Comparison of ENCODE assay signal across 16 mouse cellular contexts in the genomic region with DNA sequence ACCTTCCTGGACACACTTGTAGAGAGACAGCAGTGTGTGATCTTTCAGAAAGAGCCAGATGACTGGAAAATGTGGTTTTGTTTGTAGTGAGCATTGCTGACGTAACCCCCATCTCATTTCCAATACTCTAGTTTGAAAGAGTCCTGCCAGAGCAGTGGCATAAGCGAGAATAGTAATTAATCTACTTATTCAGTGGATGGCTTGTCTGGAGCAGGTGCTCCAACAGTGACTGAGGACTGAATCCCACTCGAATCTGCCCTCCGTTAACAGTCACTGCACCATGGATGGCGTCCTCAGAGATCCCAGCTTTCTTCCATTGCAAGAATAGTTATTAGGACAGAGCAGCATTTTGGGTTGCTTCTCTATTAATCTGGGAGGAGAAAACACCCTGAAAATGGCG.
"Had no signal": no experiment of that assay in that cellular context is flagged by ENCODE, and none has a peak within 500 bp of the region (broad histone marks: within the 10 kb centered on the region; RNA-seq: fewer than 3 reads in every experiment).

No protein-coding gene starts in this region.

- ATAC-seq: lung, postnatal 0 days had no signal

- H3K27me3 ChIP-seq: kidney, embryonic 15.5 days; liver, embryonic 15.5 days; neural tube, embryonic 12.5 days; stomach, embryonic 15.5 days had no signal

- H3K4me2 ChIP-seq: kidney, embryonic 15.5 days; liver, embryonic 11.5 days; liver, embryonic 15.5 days; neural tube, embryonic 12.5 days; stomach, embryonic 15.5 days had no signal

- DNase-seq: kidney, adult 2 months; kidney, postnatal 14 days; lung, adult 2 months; lung, postnatal 4 days; right cerebral cortex, postnatal 14 days; thymus, adult 2 months; thymus, postnatal 25 days had no signal

- H3K36me3 ChIP-seq: kidney, embryonic 15.5 days; limb, embryonic 10.5 days; liver, embryonic 15.5 days; neural tube, embryonic 12.5 days; stomach, embryonic 15.5 days had no signal

- H3K9me3 ChIP-seq: kidney, embryonic 15.5 days; limb, embryonic 10.5 days; liver, embryonic 15.5 days; neural tube, embryonic 12.5 days; stomach, embryonic 15.5 days had no signal

- H3K9ac ChIP-seq: kidney, embryonic 15.5 days; liver, embryonic 15.5 days; neural tube, embryonic 12.5 days; stomach, embryonic 15.5 days had no signal

- H3K4me3 ChIP-seq: kidney, embryonic 15.5 days; left cerebral cortex, adult 2 months; limb, embryonic 10.5 days; liver, embryonic 15.5 days; myocyte; neural tube, embryonic 12.5 days; stomach, embryonic 15.5 days had no signal

- H3K27ac ChIP-seq: kidney, embryonic 15.5 days; left cerebral cortex, adult 2 months; limb, embryonic 10.5 days; liver, embryonic 15.5 days; neural tube, embryonic 12.5 days; stomach, embryonic 15.5 days had no signal

- H3K4me1 ChIP-seq: limb, embryonic 10.5 days; neural tube, embryonic 12.5 days; stomach, embryonic 15.5 days had no signal
